Mouse (Mus musculus) myocyte (in vitro differentiated cells): ENCODE measurements around the gene Pi4ka.

Experiments used
- POLR2A ChIP-seq: IDR thresholded peaks from one replicate; pipeline ENCODE4 v1.6.1; 2011; ENCODE audit warnings: low read depth, mild to moderate bottlenecking, control low read depth, moderate library complexity; ENCODE audit not compliant: insufficient read length
- POLR2AphosphoS2 ChIP-seq: IDR thresholded peaks from one replicate; pipeline ENCODE4 v1.6.1; 2011; ENCODE audit warnings: low read depth, control low read depth; ENCODE audit not compliant: insufficient read length

DNA sequence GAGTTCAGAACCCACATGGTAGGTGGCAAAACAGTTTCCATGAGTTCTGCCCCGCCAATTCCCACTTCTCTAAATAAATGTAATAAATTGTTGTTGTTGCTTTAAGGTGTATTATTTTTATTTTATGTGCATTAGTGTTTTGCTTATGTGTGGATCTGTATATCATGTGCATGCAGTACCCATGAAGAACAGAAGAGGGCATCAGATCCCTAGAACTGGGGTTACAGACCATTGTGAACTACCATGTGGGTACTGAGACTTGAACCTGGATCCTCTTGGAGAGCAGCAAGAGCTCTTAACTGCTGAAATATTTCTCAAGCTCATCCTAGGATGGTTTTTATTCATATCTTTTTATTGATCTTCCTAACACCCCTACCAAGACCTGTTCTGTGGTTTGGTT is 3.3 kb downstream of the Pi4ka start:
- no peak for TF ChIP-seq POLR2AphosphoS2
- no peak for TF ChIP-seq POLR2A
